ENCODE assay signal across 18 mouse cellular contexts in the genomic region with DNA sequence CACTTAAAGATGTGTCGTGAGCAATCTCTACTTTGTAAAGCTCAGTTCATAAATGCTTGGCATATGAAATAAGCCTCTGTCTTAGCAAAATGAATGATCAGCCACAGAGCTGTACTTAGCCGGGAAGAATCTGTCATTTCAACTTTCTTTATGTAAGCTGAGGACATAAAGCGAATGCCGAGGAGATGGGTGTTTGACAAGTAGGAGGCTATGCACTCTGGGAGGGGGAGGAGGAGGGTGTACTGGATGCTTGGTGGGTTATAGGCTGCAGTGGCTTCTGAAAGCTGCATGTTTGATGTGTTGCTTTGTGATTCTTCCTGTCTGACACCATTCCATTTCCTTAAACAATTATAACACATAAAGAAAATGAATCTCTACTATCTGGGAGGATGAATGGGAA.
DNase-seq lines count a peak whose midpoint lies in the region; ATAC-seq lines count a peak whose summit lies in the region.
"Had no signal": no experiment of that assay in that cellular context is flagged by ENCODE, and none has a peak within 500 bp of the region (broad histone marks: within the 10 kb centered on the region; RNA-seq: fewer than 3 reads in every experiment).

No protein-coding gene starts in this region.

- no peak for DNase-seq in lung, postnatal 36 days
- DNase-seq in mesoderm, embryonic 11.5 days (ENCODE audit: low read depth, low spot score): peak; percentile 23
- DNase-seq in spleen, postnatal 14 days (ENCODE audit: low spot score in 2 of 2): no peak
- DNase-seq: adrenal gland, adult 2 months; adrenal gland, postnatal 25 days; cerebellum, adult 2 months; cerebellum, postnatal 10 days; gastrocnemius, postnatal 14 days; heart, adult 2 months; heart, postnatal 14 days had no signal

- 57% methylated on average over 4 of the region's 4 CpGs for WGBS in forebrain, embryonic 15.5 days
- 40% methylated on average over 4 of the region's 4 CpGs for WGBS in forebrain, embryonic 12.5 days
- 27% methylated on average over 4 of the region's 4 CpGs for WGBS in lung, embryonic 16.5 days
- WGBS in forebrain, embryonic 16.5 days: 49% methylated on average over 4 of the region's 4 CpGs

- 0 out of 2 replicates have a peak, but pooled peaks cover 4% of the 10 kb centered on the region for H3K4me1 ChIP-seq in forebrain, embryonic 15.5 days
- H3K4me1 ChIP-seq in forebrain, embryonic 12.5 days: peaks cover 8% of the 10 kb centered on the region
- no peaks in the 10 kb centered on the region for H3K4me1 ChIP-seq in lung, embryonic 16.5 days (replicated peaks; ENCODE audit: control insufficient read depth, insufficient read depth, low read length)
- H3K4me1 ChIP-seq in forebrain, embryonic 16.5 days (replicated peaks; ENCODE audit: control insufficient read depth, insufficient read depth, low read length): no peaks in the 10 kb centered on the region
- H3K4me1 ChIP-seq: heart, embryonic 15.5 days had no signal

- H3K27me3 ChIP-seq in forebrain, embryonic 15.5 days: no peaks in the 10 kb centered on the region
- H3K27me3 ChIP-seq in forebrain, embryonic 12.5 days: 0 out of 2 replicates have a peak, but pooled peaks cover 2% of the 10 kb centered on the region
- no peaks in the 10 kb centered on the region for H3K27me3 ChIP-seq in lung, embryonic 16.5 days (ENCODE audit: control insufficient read depth, insufficient read depth, low read depth, low read length)
- H3K27me3 ChIP-seq in forebrain, embryonic 16.5 days (replicated peaks; ENCODE audit: control insufficient read depth, insufficient read depth, low read length): no peaks in the 10 kb centered on the region
- H3K27me3 ChIP-seq: heart, embryonic 15.5 days; hindbrain, embryonic 13.5 days had no signal

- H3K4me2 ChIP-seq in forebrain, embryonic 15.5 days (replicated peaks): no peak overlapping the region
- no peak overlapping the region for H3K4me2 ChIP-seq in forebrain, embryonic 12.5 days
- H3K4me2 ChIP-seq in lung, embryonic 16.5 days (ENCODE audit: low read depth, low read length): no peak overlapping the region
- H3K4me2 ChIP-seq in forebrain, embryonic 16.5 days (ENCODE audit: low read length): no peak overlapping the region
- H3K4me2 ChIP-seq: heart, embryonic 11.5 days; heart, embryonic 15.5 days; hindbrain, embryonic 13.5 days had no signal

- H3K27ac ChIP-seq in forebrain, embryonic 15.5 days (replicated peaks): no peak overlapping the region; the same call in 1 of the 2 replicates
- no peak overlapping the region for H3K27ac ChIP-seq in forebrain, embryonic 12.5 days
- no peak overlapping the region for H3K27ac ChIP-seq in lung, embryonic 16.5 days (ENCODE audit: low read length)
- no peak overlapping the region for H3K27ac ChIP-seq in forebrain, embryonic 16.5 days (ENCODE audit: low read length)
- H3K27ac ChIP-seq: heart, adult 2 months; heart, embryonic 15.5 days; hindbrain, embryonic 13.5 days had no signal

- no peaks in the 10 kb centered on the region for H3K36me3 ChIP-seq in forebrain, embryonic 15.5 days
- no peaks in the 10 kb centered on the region for H3K36me3 ChIP-seq in forebrain, embryonic 12.5 days (replicated peaks)
- H3K36me3 ChIP-seq in lung, embryonic 16.5 days (ENCODE audit: control insufficient read depth, insufficient read depth, low read length): no peaks in the 10 kb centered on the region
- H3K36me3 ChIP-seq in forebrain, embryonic 16.5 days (ENCODE audit: control insufficient read depth, insufficient read depth): no peaks in the 10 kb centered on the region
- H3K36me3 ChIP-seq: heart, embryonic 15.5 days; hindbrain, embryonic 13.5 days had no signal

- no peaks in the 10 kb centered on the region for H3K9me3 ChIP-seq in forebrain, embryonic 15.5 days
- H3K9me3 ChIP-seq in forebrain, embryonic 12.5 days: no peaks in the 10 kb centered on the region
- no peaks in the 10 kb centered on the region for H3K9me3 ChIP-seq in lung, embryonic 16.5 days (ENCODE audit: control insufficient read depth, low read length)
- H3K9me3 ChIP-seq in forebrain, embryonic 16.5 days (ENCODE audit: control insufficient read depth, low read length): no peaks in the 10 kb centered on the region
- H3K9me3 ChIP-seq: heart, embryonic 15.5 days; hindbrain, embryonic 13.5 days had no signal

- no peak overlapping the region for H3K4me3 ChIP-seq in forebrain, embryonic 15.5 days
- no peak overlapping the region for H3K4me3 ChIP-seq in forebrain, embryonic 12.5 days (replicated peaks)
- no peak overlapping the region for H3K4me3 ChIP-seq in lung, embryonic 16.5 days (ENCODE audit: low read length)
- H3K4me3 ChIP-seq in forebrain, embryonic 16.5 days (replicated peaks; ENCODE audit: low read length): no peak overlapping the region
- H3K4me3 ChIP-seq: heart, adult 2 months; heart, embryonic 15.5 days; hindbrain, embryonic 13.5 days had no signal

- no peak overlapping the region for H3K9ac ChIP-seq in forebrain, embryonic 15.5 days (replicated peaks)
- H3K9ac ChIP-seq in forebrain, embryonic 12.5 days: no peak overlapping the region
- no peak overlapping the region for H3K9ac ChIP-seq in lung, embryonic 16.5 days (ENCODE audit: low read length)
- H3K9ac ChIP-seq in forebrain, embryonic 16.5 days (replicated peaks; ENCODE audit: low read depth, low read length): no peak overlapping the region
- H3K9ac ChIP-seq: heart, embryonic 15.5 days; hindbrain, embryonic 13.5 days had no signal

- ATAC-seq in forebrain, embryonic 15.5 days (replicated peaks): peak; percentile 73; the same call in 1 of the 2 replicates
- ATAC-seq in forebrain, embryonic 12.5 days (ENCODE audit: low FRiP score): no peak
- peak; percentile 60; the same call in 1 of the 2 replicates for ATAC-seq in lung, embryonic 16.5 days (ENCODE audit: low read depth)
- ATAC-seq in forebrain, embryonic 16.5 days: peak; percentile 89
- ATAC-seq: intestine, embryonic 16.5 days had no signal
